Mouse (Mus musculus): ENCODE data around the gene Adam12.

- TF ChIP-seq POLR2A (IDR thresholded peaks at IDR 0.05; ENCODE audit: borderline replicate concordance, control insufficient read depth, low read depth, low read length) (no peak), CTCF (IDR thresholded peaks at IDR 0.05; ENCODE audit: control insufficient read depth, insufficient read depth, low read length) (no peak)
Measured at GRCm38 (mm10) chr7:133946757-133947345, 285.1 kb downstream of the Adam12 start.

Measured in bone marrow, adult 2 months (tissue).